Mouse (Mus musculus): ENCODE data around the gene Txnrd1. TPM values are rescaled to one million over a fixed set of nuclear protein-coding genes. Genes with fewer than 3 reads are reported as not detected.

Gene Txnrd1
- total RNA-seq, 2 experiments from 2014 or later = 86.4 to 142 TPM

- DNase-seq (ENCODE audit: low spot score in 2 of 2) = no peak
Measured at GRCm38 (mm10) chr10:82816441-82816840, 17.3 kb upstream of the Txnrd1 start.

GRCm38 (mm10) chr10:82817514-82817913 is 16.2 kb upstream of the Txnrd1 start:
- no peak for DNase-seq (ENCODE audit: low spot score in 2 of 2)

GRCm38 (mm10) chr10:82817936-82818335 is 15.8 kb upstream of the Txnrd1 start:
- DNase-seq (ENCODE audit: low spot score in 2 of 2) = no peak

GRCm38 (mm10) chr10:82818661-82819060 is 15.1 kb upstream of the Txnrd1 start:
- DNase-seq (ENCODE audit: low spot score in 2 of 2) = no peak

- no peak for DNase-seq (ENCODE audit: low spot score in 2 of 2)
Measured at GRCm38 (mm10) chr10:82823108-82823778, 10.5 kb upstream of the Txnrd1 start.

- DNase-seq (ENCODE audit: low spot score in 2 of 2) = no peak
Measured at GRCm38 (mm10) chr10:82823779-82824177, 10.0 kb upstream of the Txnrd1 start.

GRCm38 (mm10) chr10:82824541-82824940 is 9.2 kb upstream of the Txnrd1 start:
- DNase-seq (ENCODE audit: low spot score in 2 of 2) = no peak

GRCm38 (mm10) chr10:82826516-82826915 is 7.2 kb upstream of the Txnrd1 start:
- no peak for DNase-seq (ENCODE audit: low spot score in 2 of 2)

GRCm38 (mm10) chr10:82835898-82836297 is 2.1 kb downstream of the Txnrd1 start:
- no peak for DNase-seq (ENCODE audit: low spot score in 2 of 2)

GRCm38 (mm10) chr10:82838390-82838789 is 4.6 kb downstream of the Txnrd1 start:
- DNase-seq (ENCODE audit: low spot score in 2 of 2) = no peak

GRCm38 (mm10) chr10:82844090-82844489 is 10.3 kb downstream of the Txnrd1 start:
- no peak for DNase-seq (ENCODE audit: low spot score in 2 of 2)

GRCm38 (mm10) chr10:82844731-82845130 is 11.0 kb downstream of the Txnrd1 start:
- DNase-seq (ENCODE audit: low spot score in 2 of 2) = no peak

- no peak for DNase-seq (ENCODE audit: low spot score in 2 of 2)
Measured at GRCm38 (mm10) chr10:82847821-82848459, 14.2 kb downstream of the Txnrd1 start.

- DNase-seq (ENCODE audit: low spot score in 2 of 2) = no peak
Measured at GRCm38 (mm10) chr10:82849686-82850353, 16.1 kb downstream of the Txnrd1 start.

GRCm38 (mm10) chr10:82850354-82850752 is 16.6 kb downstream of the Txnrd1 start:
- no peak for DNase-seq (ENCODE audit: low spot score in 2 of 2)

- no peak for DNase-seq (ENCODE audit: low spot score in 2 of 2)
Measured at GRCm38 (mm10) chr10:82851751-82852150, 18.0 kb downstream of the Txnrd1 start.

GRCm38 (mm10) chr10:82858032-82858680 is 24.4 kb downstream of the Txnrd1 start:
- no peak for DNase-seq (ENCODE audit: low spot score in 2 of 2)

GRCm38 (mm10) chr10:82858691-82859532 is 25.2 kb downstream of the Txnrd1 start:
- peak; percentile 88 to 90 for DNase-seq (ENCODE audit: low spot score in 2 of 2)

- DNase-seq (ENCODE audit: low spot score in 2 of 2) = peak; percentile 28
Measured at GRCm38 (mm10) chr10:82859533-82859915, 25.8 kb downstream of the Txnrd1 start.

- peak; percentile 74 to 76 for DNase-seq (ENCODE audit: low spot score in 2 of 2)
Measured at GRCm38 (mm10) chr10:82860181-82860928, 26.6 kb downstream of the Txnrd1 start.
